Mouse (Mus musculus) heart, postnatal 0 days (tissue): ENCODE results near the gene Atp6v0a1. TPM values are rescaled to one million over a fixed set of nuclear protein-coding genes. Genes with fewer than 3 reads are reported as not detected.

Source experiments
- ATAC-seq: fragments of 200-750 bp; cut with Nextera tagmentation; 2 replicates; pipeline ENCODE4 v1.8.0; 2017; ENCODE audit warnings: low read depth, moderate number of reproducible peaks, moderate library complexity; ENCODE audit not compliant: insufficient read depth
- DNase-seq: peaks from one replicate; pipeline ENCODE4 v3.0.0-alpha.2; 2016; ENCODE audit warnings: low spot score
- H3K27ac ChIP-seq: fragments of 300-500 bp; sonication (generic); 2 replicates; pipeline ENCODE4 v1.5.1; 2014; ENCODE audit warnings: low read depth, mild to moderate bottlenecking
- H3K27me3 ChIP-seq: fragments of 300-500 bp; sonication (generic); 2 replicates; pipeline ENCODE4 v1.6.1; 2014; ENCODE audit warnings: low read length, mixed read lengths; ENCODE audit not compliant: control insufficient read depth, insufficient read depth
- H3K36me3 ChIP-seq: fragments of 300-500 bp; sonication (generic); replicated peaks from 2 replicates; pipeline ENCODE4 v1.6.1; 2014; ENCODE audit warnings: low read length, mixed read lengths; ENCODE audit not compliant: control insufficient read depth, insufficient read depth
- H3K4me1 ChIP-seq: fragments of 300-500 bp; sonication (generic); 2 replicates; pipeline ENCODE4 v1.6.1; 2014; ENCODE audit warnings: antibody characterized with exemption; ENCODE audit not compliant: control insufficient read depth, insufficient read depth
- H3K4me2 ChIP-seq: fragments of 300-500 bp; sonication (generic); 2 replicates; pipeline ENCODE4 v1.6.1; 2014; ENCODE audit warnings: low read depth, mild to moderate bottlenecking, low read length, moderate library complexity
- H3K4me3 ChIP-seq: fragments of 300-500 bp; sonication (generic); 2 replicates; pipeline ENCODE4 v1.5.1; 2014; ENCODE audit warnings: low read depth, low read length
- H3K9ac ChIP-seq: fragments of 300-500 bp; sonication (generic); replicated peaks from 2 replicates; pipeline ENCODE4 v1.6.1; 2014; ENCODE audit warnings: low read depth, low read length, mixed read lengths
- H3K9me3 ChIP-seq: fragments of 300-500 bp; sonication (generic); replicated peaks from 2 replicates; pipeline ENCODE4 v1.6.1; 2016; ENCODE audit warnings: low read length; ENCODE audit not compliant: control insufficient read depth
- CTCF ChIP-seq: IDR thresholded peaks from 2 replicates; pipeline ENCODE4 v1.5.1; 2016; ENCODE audit warnings: antibody characterized with exemption, control low read depth, low read depth
- EP300 ChIP-seq: IDR thresholded peaks from 2 replicates; pipeline ENCODE4 v1.6.1; 2016; ENCODE audit warnings: antibody characterized with exemption, low read depth
- WGBS: fragments of 180-500 bp; shearing (Covaris S2); extraction: QIAGEN DNeasy Blood & Tissue Kit; methylation state at CpG from one replicate; pipeline ENCODE4 v1.1.7; 2014; 5-methylcytosine and 5-hydroxymethylcytosine counted together
- polyA plus RNA-seq: library from polyadenylated mRNA; unstranded; fragments of >200 nt; fragmentation: Nextera tagmentation; extraction: Ambion mirVana; gene quantifications from 2 replicates; pipeline ENCODE4 v1.2.1, GENCODE M21; 2015
- total RNA-seq: library from RNA; depleted of rRNA; stranded (reverse); fragments of >200 nt; gene quantifications from 2 replicates; pipeline ENCODE4 v1.2.3, GENCODE M21; 2014; ENCODE audit warnings: low replicate concordance

Gene Atp6v0a1
- total and polyA plus RNA-seq, 2 experiments from 2014 or later, result 50.3 to 57.1 TPM

GRCm38 (mm10) chr11:100989666-100990065 is 19.6 kb upstream of the Atp6v0a1 start:
- TF ChIP-seq EP300 (no peak), CTCF (no peak)
- H3K4me2 ChIP-seq, result no peak overlapping the region
- H3K27ac ChIP-seq, result no peak overlapping the region
- no peaks in the 10 kb centered on the region for H3K36me3 ChIP-seq
- H3K27me3 ChIP-seq, result no peaks in the 10 kb centered on the region
- WGBS, result 52% methylated on average over 2 of the region's 2 CpGs
- ATAC-seq, result no peak
- no peak for DNase-seq
- no peaks in the 10 kb centered on the region for H3K4me1 ChIP-seq
- H3K9me3 ChIP-seq, result no peaks in the 10 kb centered on the region
- no peak overlapping the region for H3K9ac ChIP-seq
- H3K4me3 ChIP-seq, result no peak overlapping the region

- no peak overlapping the region for H3K4me2 ChIP-seq
- 32% methylated on average over 6 of the region's 6 CpGs for WGBS
- no peak overlapping the region for H3K4me3 ChIP-seq
- H3K9ac ChIP-seq, result no peak overlapping the region
- H3K4me1 ChIP-seq, result no peaks in the 10 kb centered on the region
- TF ChIP-seq EP300, result no peak
- TF ChIP-seq CTCF, result no peak
- no peak overlapping the region for H3K27ac ChIP-seq
- H3K9me3 ChIP-seq, result no peaks in the 10 kb centered on the region
- H3K27me3 ChIP-seq, result no peaks in the 10 kb centered on the region
- no peaks in the 10 kb centered on the region for H3K36me3 ChIP-seq
- no peak for ATAC-seq
- DNase-seq, result no peak
Measured at GRCm38 (mm10) chr11:100991027-100991534, 18.2 kb upstream of the Atp6v0a1 start.

GRCm38 (mm10) chr11:100993437-100993836 is 15.8 kb upstream of the Atp6v0a1 start:
- Histone ChIP-seq H3K4me1 (no peaks in the 10 kb centered on the region), H3K4me3 (no peak overlapping the region), H3K9me3 (no peaks in the 10 kb centered on the region), H3K4me2 (no peak overlapping the region), H3K36me3 (no peaks in the 10 kb centered on the region), H3K27ac (no peak overlapping the region), H3K9ac (no peak overlapping the region), H3K27me3 (no peaks in the 10 kb centered on the region)
- WGBS, result 92% methylated on average over 2 of the region's 2 CpGs
- ATAC-seq, result no peak
- no peak for TF ChIP-seq CTCF
- no peak for TF ChIP-seq EP300
- no peak for DNase-seq

- TF ChIP-seq EP300 (no peak), CTCF (no peak)
- H3K36me3 ChIP-seq, result no peaks in the 10 kb centered on the region
- H3K9me3 ChIP-seq, result no peaks in the 10 kb centered on the region
- H3K4me1 ChIP-seq, result no peaks in the 10 kb centered on the region
- no peak overlapping the region for H3K4me2 ChIP-seq
- ATAC-seq (no peak), DNase-seq (no peak)
- H3K27me3 ChIP-seq, result no peaks in the 10 kb centered on the region
- no peak overlapping the region for H3K27ac ChIP-seq
- no peak overlapping the region for H3K4me3 ChIP-seq
- WGBS, result 35% methylated on average over 9 of the region's 9 CpGs
- no peak overlapping the region for H3K9ac ChIP-seq
Measured at GRCm38 (mm10) chr11:100994233-100994632, 15.0 kb upstream of the Atp6v0a1 start.

DNA sequence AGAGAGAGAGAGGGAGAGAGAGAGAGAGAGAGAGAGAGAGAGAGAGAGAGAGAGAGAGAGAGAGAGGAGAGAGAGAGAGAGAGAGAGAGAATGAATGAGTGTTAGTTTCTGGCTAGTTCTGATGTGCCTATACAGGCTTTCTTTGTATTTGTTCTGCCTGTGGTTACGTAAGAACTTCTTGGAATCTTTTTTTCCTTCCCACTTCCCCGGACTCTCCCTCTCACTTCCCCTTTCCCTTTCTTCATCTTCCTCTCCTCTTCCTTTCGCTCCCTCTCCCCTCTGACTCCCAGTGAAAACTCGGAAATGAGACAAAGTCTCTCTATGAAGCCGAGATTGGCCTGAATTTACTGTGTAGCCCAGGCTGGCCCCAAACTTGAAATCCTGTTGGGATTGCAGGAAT is 14.6 kb upstream of the Atp6v0a1 start:
- Histone ChIP-seq H3K27me3 (no peaks in the 10 kb centered on the region), H3K4me1 (no peaks in the 10 kb centered on the region), H3K9ac (no peak overlapping the region), H3K4me3 (no peak overlapping the region), H3K4me2 (no peak overlapping the region), H3K36me3 (no peaks in the 10 kb centered on the region), H3K9me3 (no peaks in the 10 kb centered on the region), H3K27ac (no peak overlapping the region)
- no peak for ATAC-seq
- DNase-seq, result no peak
- TF ChIP-seq EP300, result no peak
- no peak for TF ChIP-seq CTCF
- 64% methylated on average over 5 of the region's 5 CpGs for WGBS

GRCm38 (mm10) chr11:100996501-100996900 is 12.8 kb upstream of the Atp6v0a1 start:
- DNase-seq, result no peak
- TF ChIP-seq EP300, result no peak
- no peaks in the 10 kb centered on the region for H3K4me1 ChIP-seq
- H3K4me2 ChIP-seq, result no peak overlapping the region
- no peak overlapping the region for H3K9ac ChIP-seq
- ATAC-seq, result no peak
- no peak overlapping the region for H3K27ac ChIP-seq
- no peaks in the 10 kb centered on the region for H3K36me3 ChIP-seq
- 84% methylated on average over 4 of the region's 4 CpGs for WGBS
- no peak overlapping the region for H3K4me3 ChIP-seq
- no peaks in the 10 kb centered on the region for H3K27me3 ChIP-seq
- no peaks in the 10 kb centered on the region for H3K9me3 ChIP-seq
